Mouse (Mus musculus) lung, adult 2 months (tissue): ENCODE results near the gene Sidt2. TPM values are rescaled to one million over a fixed set of nuclear protein-coding genes. Genes with fewer than 3 reads are reported as not detected.

Experiments used
- DNase-seq: peaks from one replicate; pipeline ENCODE4 v3.0.0; 2022
- H3K4me1 ChIP-seq: fragments of 200-500 bp; 2 replicates; pipeline ENCODE4 v1.6.1; 2011; ENCODE audit warnings: low read length; ENCODE audit not compliant: control insufficient read depth, insufficient read depth
- H3K4me3 ChIP-seq: fragments of 200-500 bp; replicated peaks from 2 replicates; pipeline ENCODE3; 2011; ENCODE audit warnings: low read depth, mild to moderate bottlenecking, control low read depth, low read length; ENCODE audit errors: extremely low read depth
- CTCF ChIP-seq: fragments of 200-500 bp; IDR thresholded peaks from 2 replicates; pipeline ENCODE4 v1.5.1; 2011; ENCODE audit warnings: mild to moderate bottlenecking, low read length, control low read depth; ENCODE audit not compliant: insufficient read depth
- POLR2A ChIP-seq: fragments of 200-500 bp; IDR thresholded peaks from 2 replicates; pipeline ENCODE4 v1.6.1; 2011; ENCODE audit warnings: low read depth, mild to moderate bottlenecking, control low read depth, low read length, borderline replicate concordance; ENCODE audit errors: extremely low read depth
- WGBS: fragments of 180-500 bp; shearing (Covaris S2); methylation state at CpG from one replicate; pipeline ENCODE4 v1.1.7; 2018; 5-methylcytosine and 5-hydroxymethylcytosine counted together
- polyA plus RNA-seq: library from polyadenylated mRNA; depleted of rRNA; stranded (reverse); fragments of >200 nt; gene quantifications from 2 replicates; pipeline ENCODE4 v1.2.3, GENCODE M21; 2012

Gene Sidt2
- polyA plus RNA-seq, 1 experiment: 550 TPM

GRCm38 (mm10) chr9:45939794-45940193 is 15.3 kb downstream of the Sidt2 start:
- WGBS: 87% methylated on average over 6 of the region's 6 CpGs
- Histone ChIP-seq H3K4me1 (0 out of 2 replicates have a peak, but pooled peaks cover 3% of the 10 kb centered on the region), H3K4me3 (no peak overlapping the region)
- DNase-seq: no peak
- no peak for TF ChIP-seq CTCF

DNA sequence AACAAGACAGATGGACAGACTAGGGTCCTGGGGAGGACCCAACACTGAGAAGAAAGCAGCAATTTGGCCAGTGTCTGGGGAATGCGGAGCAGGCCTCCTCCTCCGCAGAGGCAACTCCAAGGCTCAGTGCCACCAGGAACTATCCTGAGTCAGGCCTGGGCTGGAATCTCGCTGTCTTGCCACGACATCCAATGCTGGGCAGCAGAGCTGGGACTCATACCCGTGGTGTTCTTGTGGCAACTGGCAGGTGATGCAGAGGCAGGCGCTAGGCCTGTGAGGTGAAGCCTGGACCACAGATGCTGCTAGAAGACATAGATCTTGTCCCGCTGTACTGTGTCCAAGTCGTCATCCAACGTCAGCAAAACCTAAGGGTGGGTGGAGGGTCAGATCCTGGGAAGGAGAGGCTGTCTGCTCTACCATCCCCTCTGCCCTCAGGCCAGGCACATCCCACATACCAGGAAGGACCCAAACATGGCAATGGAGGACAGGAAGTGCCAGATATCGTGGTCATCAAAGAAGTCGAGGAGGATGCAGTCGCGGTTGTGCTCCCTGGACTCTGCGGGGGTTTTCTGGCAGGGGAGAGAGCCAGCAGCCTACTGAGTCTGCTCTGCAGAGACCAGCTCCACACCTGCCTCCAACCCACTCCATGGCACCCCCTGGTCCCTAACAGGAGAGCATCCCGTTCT is 16.0 kb downstream of the Sidt2 start:
- DNase-seq: no peak
- 79% methylated on average over 15 of the region's 15 CpGs for WGBS
- Histone ChIP-seq H3K4me3 (no peak overlapping the region), H3K4me1 (0 out of 2 replicates have a peak, but pooled peaks cover 3% of the 10 kb centered on the region)
- TF ChIP-seq POLR2A (no peak), CTCF (no peak)

- 62% methylated on average over 8 of the region's 8 CpGs for WGBS
- 0 out of 2 replicates have a peak, but pooled peaks cover 3% of the 10 kb centered on the region for H3K4me1 ChIP-seq
- no peak overlapping the region for H3K4me3 ChIP-seq
- TF ChIP-seq CTCF (no peak), POLR2A (no peak)
- no peak for DNase-seq
These were observed 17.0 kb downstream of the Sidt2 start for GRCm38 (mm10) chr9:45938088-45938487.

DNA sequence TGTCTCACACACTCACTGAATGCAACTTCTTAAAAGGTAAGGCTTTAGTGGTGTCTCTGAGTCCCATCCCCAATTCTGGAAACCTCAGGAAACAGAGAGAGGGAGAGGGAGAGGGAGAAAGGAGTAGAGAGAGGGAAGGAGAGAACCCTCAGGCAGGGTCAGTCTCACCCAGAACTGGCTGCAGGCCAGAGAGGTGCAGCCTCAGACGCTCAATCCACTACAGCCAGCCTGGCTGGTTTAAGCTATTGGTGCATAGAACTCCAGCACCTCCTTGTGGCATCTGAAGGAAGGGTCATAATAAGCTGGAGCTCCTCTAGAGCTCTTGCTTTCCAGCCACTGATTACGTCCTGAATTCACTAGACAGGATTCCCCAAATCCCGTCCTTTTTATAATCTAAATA is 18.2 kb downstream of the Sidt2 start:
- Histone ChIP-seq H3K4me1 (0 out of 2 replicates have a peak, but pooled peaks cover 8% of the 10 kb centered on the region), H3K4me3 (no peak overlapping the region)
- no peak for TF ChIP-seq POLR2A
- TF ChIP-seq CTCF: peak; percentile 71
- DNase-seq: peak; percentile 56
- 8% methylated on average over 3 of the region's 3 CpGs for WGBS

DNA sequence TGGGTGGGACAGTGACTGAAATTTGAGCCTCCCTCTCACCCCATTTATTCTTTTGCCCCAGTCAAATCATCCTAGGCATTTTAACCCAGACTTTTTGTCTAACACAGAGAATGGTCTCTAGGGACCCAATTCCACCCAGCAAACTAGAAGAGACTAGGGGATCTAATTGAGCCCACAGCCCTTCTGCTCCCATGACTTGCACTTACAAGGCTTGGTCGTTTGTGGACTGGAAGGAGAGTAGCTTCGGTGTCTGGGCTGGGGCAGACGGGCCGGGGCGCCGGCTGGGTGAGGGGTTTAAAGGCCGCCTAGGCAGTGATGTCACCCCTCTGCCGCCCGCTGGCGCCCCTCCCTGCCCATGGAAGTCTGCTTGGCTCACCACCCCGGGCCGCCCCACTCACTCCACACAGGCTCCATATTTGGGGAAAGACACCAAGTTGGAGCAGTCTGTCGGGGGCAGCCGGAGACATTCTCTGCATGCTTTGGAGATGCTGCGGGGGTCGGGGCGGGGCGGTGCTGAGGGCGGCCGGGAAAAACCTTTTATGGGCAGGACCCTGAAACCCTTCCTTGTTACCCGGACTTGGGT is 19.3 kb downstream of the Sidt2 start, which contains the start of gene Tagln:
Gene Tagln (minus strand): TSS at position 431 of the 583 bp plus-strand sequence.
- peak within 1 kb of the TSS; percentile 2 for H3K4me3 ChIP-seq
- H3K4me1 ChIP-seq: 0 out of 2 replicates have a peak, but pooled peaks cover 8% of the 10 kb centered on the region
- 20% methylated on average over 21 of the region's 21 CpGs for WGBS
- no peak for TF ChIP-seq POLR2A
- no peak for TF ChIP-seq CTCF
- DNase-seq: no peak

GRCm38 (mm10) chr9:45932571-45933415 is 22.3 kb downstream of the Sidt2 start:
- whole genome bisulfite sequencing: 56% methylated on average over 11 of the region's 11 CpGs
- no peak for DNase-seq
- TF ChIP-seq CTCF: no peak

DNA sequence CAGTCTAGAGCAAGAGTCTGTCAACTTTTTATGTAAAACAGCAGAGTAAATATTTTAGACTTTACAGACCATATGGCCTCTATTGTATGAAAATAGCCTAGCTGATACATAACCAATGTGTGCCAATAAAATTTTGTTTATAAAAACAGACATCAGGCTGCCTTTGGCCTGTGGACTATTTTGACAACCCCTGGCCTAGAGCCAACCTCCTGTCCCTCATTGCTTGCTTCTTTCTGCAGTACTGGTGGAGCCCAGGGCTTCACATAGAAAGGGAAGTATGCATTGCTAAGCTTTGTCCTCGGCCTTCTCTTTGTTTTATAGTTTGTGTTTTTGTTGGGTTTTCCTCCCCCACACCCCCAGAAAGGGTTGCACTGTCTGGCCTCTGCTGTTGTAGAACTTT is 23.1 kb downstream of the Sidt2 start:
- TF ChIP-seq CTCF (no peak), POLR2A (no peak)
- Histone ChIP-seq H3K4me3 (no peak overlapping the region), H3K4me1 (0 out of 2 replicates have a peak, but pooled peaks cover 8% of the 10 kb centered on the region)
- 27% methylated on average over 1 of the region's 1 CpGs for WGBS
- DNase-seq: no peak

More at GRCm38 (mm10) chr9:45932571-45933415, 22.3 kb downstream of the Sidt2 start:
- H3K4me1 ChIP-seq: 0 out of 2 replicates have a peak, but pooled peaks cover 8% of the 10 kb centered on the region
- H3K4me3 ChIP-seq: no peak overlapping the region

- no peak for DNase-seq
- TF ChIP-seq POLR2A: no peak
- 85% methylated on average over 5 of the region's 5 CpGs for WGBS
- no peak overlapping the region for H3K4me3 ChIP-seq
- H3K4me1 ChIP-seq: 0 out of 2 replicates have a peak, but pooled peaks cover 5% of the 10 kb centered on the region
These were observed 25.8 kb downstream of the Sidt2 start for GRCm38 (mm10) chr9:45929285-45929684.

- WGBS: 58% methylated on average over 1 of the region's 1 CpGs
- Histone ChIP-seq H3K4me1 (peaks cover 6% of the 10 kb centered on the region; the same call in 1 of the 2 replicates), H3K4me3 (no peak overlapping the region)
- no peak for DNase-seq
- no peak for TF ChIP-seq CTCF
- no peak for TF ChIP-seq POLR2A
These were observed 35.2 kb downstream of the Sidt2 start for GRCm38 (mm10) chr9:45919895-45920294.
